Mouse (Mus musculus) limb, embryonic 12.5 days (tissue): ENCODE results near the gene Auts2. TPM values are rescaled to one million over a fixed set of nuclear protein-coding genes. Genes with fewer than 3 reads are reported as not detected.

Source experiments
- ATAC-seq: fragments of 200-750 bp; cut with Nextera tagmentation; 2 replicates; pipeline ENCODE4 v1.8.0; 2017; ENCODE audit warnings: low read depth, moderate TSS enrichment; ENCODE audit not compliant: insufficient number of reproducible peaks, insufficient read depth, low FRiP score, low TSS enrichment
- H3K27ac ChIP-seq: fragments of 300-500 bp; sonication (generic); 2 replicates; pipeline ENCODE4 v1.5.1; 2016; ENCODE audit warnings: mild to moderate bottlenecking, moderate library complexity
- H3K27me3 ChIP-seq: fragments of 300-500 bp; sonication (generic); 2 replicates; pipeline ENCODE4 v1.6.1; 2016; ENCODE audit warnings: mild to moderate bottlenecking, moderate library complexity
- H3K36me3 ChIP-seq: fragments of 300-500 bp; sonication (generic); 2 replicates; pipeline ENCODE4 v1.6.1; 2016; ENCODE audit warnings: mild to moderate bottlenecking, moderate library complexity
- H3K4me1 ChIP-seq: fragments of 300-500 bp; sonication (generic); replicated peaks from 2 replicates; pipeline ENCODE4 v1.6.1; 2016
- H3K4me2 ChIP-seq: fragments of 300-500 bp; sonication (generic); 2 replicates; pipeline ENCODE4 v1.6.1; 2016; ENCODE audit warnings: mild to moderate bottlenecking, moderate library complexity
- H3K4me3 ChIP-seq: fragments of 300-500 bp; sonication (generic); replicated peaks from 2 replicates; pipeline ENCODE4 v1.5.1; 2016; ENCODE audit warnings: mild to moderate bottlenecking
- H3K9ac ChIP-seq: fragments of 300-500 bp; sonication (generic); replicated peaks from 2 replicates; pipeline ENCODE4 v1.6.1; 2016; ENCODE audit warnings: mild to moderate bottlenecking, moderate library complexity
- H3K9me3 ChIP-seq: fragments of 300-500 bp; sonication (generic); 2 replicates; pipeline ENCODE4 v1.6.1; 2016; ENCODE audit warnings: mild to moderate bottlenecking, moderate library complexity
- WGBS: fragments of 180-500 bp; shearing (Covaris S2); methylation state at CpG from one replicate; pipeline ENCODE4 v1.1.7; 2016; 5-methylcytosine and 5-hydroxymethylcytosine counted together
- polyA plus RNA-seq: library from polyadenylated mRNA; unstranded; fragments of >200 nt; fragmentation: Nextera tagmentation; extraction: Ambion mirVana; gene quantifications from 2 replicates; pipeline ENCODE4 v1.2.1, GENCODE M21; 2016

Auts2 gene
- polyA plus RNA-seq, 1 experiment from 2014 or later = 66.4 TPM

- H3K4me2 ChIP-seq = no peak overlapping the region
- no peak overlapping the region for H3K27ac ChIP-seq
- H3K9ac ChIP-seq = no peak overlapping the region
- no peaks in the 10 kb centered on the region for H3K9me3 ChIP-seq
- ATAC-seq = no peak
- H3K4me3 ChIP-seq = no peak overlapping the region
- H3K4me1 ChIP-seq = no peaks in the 10 kb centered on the region; the same call in 1 of the 2 replicates
- no peaks in the 10 kb centered on the region for H3K27me3 ChIP-seq
- 88% methylated on average over 3 of the region's 3 CpGs for WGBS
- H3K36me3 ChIP-seq = no peaks in the 10 kb centered on the region
Observed at GRCm38 (mm10) chr5:132283741-132284140, 259.4 kb downstream of the Auts2 start.

- Histone ChIP-seq H3K4me2 (no peak overlapping the region), H3K9ac (no peak overlapping the region), H3K27me3 (no peaks in the 10 kb centered on the region), H3K9me3 (no peaks in the 10 kb centered on the region), H3K4me1 (peaks cover 28% of the 10 kb centered on the region), H3K36me3 (no peaks in the 10 kb centered on the region), H3K4me3 (no peak overlapping the region), H3K27ac (no peak overlapping the region)
- peak; percentile 47; the same call in 1 of the 2 replicates for ATAC-seq
- WGBS = 41% methylated on average over 15 of the region's 15 CpGs
Observed at GRCm38 (mm10) chr5:132274098-132274898, 268.8 kb downstream of the Auts2 start.

GRCm38 (mm10) chr5:132272132-132272531 is 271.0 kb downstream of the Auts2 start:
- Histone ChIP-seq H3K27me3 (no peaks in the 10 kb centered on the region), H3K4me2 (no peak overlapping the region), H3K9me3 (no peaks in the 10 kb centered on the region), H3K9ac (no peak overlapping the region), H3K27ac (no peak overlapping the region), H3K4me1 (peaks cover 33% of the 10 kb centered on the region), H3K4me3 (no peak overlapping the region), H3K36me3 (no peaks in the 10 kb centered on the region)
- WGBS = 70% methylated on average over 4 of the region's 4 CpGs
- ATAC-seq = no peak

DNA sequence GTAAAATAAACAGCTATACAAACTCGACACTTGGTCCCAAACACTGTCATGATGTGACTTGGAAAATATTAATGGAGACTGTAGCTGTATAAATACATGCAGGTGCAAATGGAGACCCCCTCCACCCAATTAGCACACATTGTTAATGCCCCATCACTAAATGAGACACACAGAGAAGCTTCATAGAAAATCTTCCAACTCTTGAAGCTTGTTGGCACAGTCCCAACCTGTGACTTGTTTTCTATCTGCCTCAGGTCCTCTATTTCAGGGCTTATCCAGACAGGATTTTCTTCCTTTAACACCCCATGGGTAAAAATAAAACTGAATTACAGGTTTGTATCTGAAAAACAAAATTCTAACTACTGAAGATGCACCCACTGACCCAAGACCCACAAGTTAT is 272.2 kb downstream of the Auts2 start:
- WGBS = 86% methylated on average over 1 of the region's 1 CpGs
- Histone ChIP-seq H3K27ac (no peak overlapping the region), H3K4me3 (no peak overlapping the region), H3K9ac (no peak overlapping the region), H3K4me1 (peaks cover 33% of the 10 kb centered on the region), H3K9me3 (no peaks in the 10 kb centered on the region), H3K36me3 (no peaks in the 10 kb centered on the region), H3K27me3 (no peaks in the 10 kb centered on the region), H3K4me2 (no peak overlapping the region)
- ATAC-seq = no peak

- Histone ChIP-seq H3K36me3 (no peaks in the 10 kb centered on the region), H3K9me3 (no peaks in the 10 kb centered on the region), H3K27ac (no peak overlapping the region), H3K27me3 (no peaks in the 10 kb centered on the region), H3K4me2 (no peak overlapping the region), H3K4me3 (no peak overlapping the region), H3K9ac (no peak overlapping the region), H3K4me1 (peaks cover 39% of the 10 kb centered on the region)
- no peak for ATAC-seq
- WGBS = 84% methylated on average over 3 of the region's 3 CpGs
Observed at GRCm38 (mm10) chr5:132270074-132270473, 273.1 kb downstream of the Auts2 start.

- Histone ChIP-seq H3K9ac (no peak overlapping the region), H3K9me3 (no peaks in the 10 kb centered on the region), H3K4me3 (no peak overlapping the region), H3K27ac (no peak overlapping the region), H3K36me3 (no peaks in the 10 kb centered on the region), H3K4me2 (no peak overlapping the region), H3K27me3 (no peaks in the 10 kb centered on the region), H3K4me1 (peaks cover 33% of the 10 kb centered on the region)
- ATAC-seq = no peak
- WGBS = 75% methylated on average over 6 of the region's 6 CpGs
Observed at GRCm38 (mm10) chr5:132268351-132268967, 274.7 kb downstream of the Auts2 start.

- no peaks in the 10 kb centered on the region for H3K9me3 ChIP-seq
- H3K4me2 ChIP-seq = no peak overlapping the region
- no peaks in the 10 kb centered on the region for H3K36me3 ChIP-seq
- H3K27me3 ChIP-seq = no peaks in the 10 kb centered on the region
- no peak overlapping the region for H3K9ac ChIP-seq
- H3K4me1 ChIP-seq = peaks cover 23% of the 10 kb centered on the region
- no peak for ATAC-seq
- no peak overlapping the region for H3K27ac ChIP-seq
- no peak overlapping the region for H3K4me3 ChIP-seq
- WGBS = 43% methylated on average over 1 of the region's 1 CpGs
Observed at GRCm38 (mm10) chr5:132265015-132265414, 278.1 kb downstream of the Auts2 start.

- ATAC-seq = no peak
Observed at GRCm38 (mm10) chr5:132261750-132262149, 281.4 kb downstream of the Auts2 start.

GRCm38 (mm10) chr5:132258882-132259281 is 284.3 kb downstream of the Auts2 start:
- Histone ChIP-seq H3K27ac (no peak overlapping the region), H3K4me3 (no peak overlapping the region), H3K36me3 (peaks cover 4% of the 10 kb centered on the region; the same call in 1 of the 2 replicates), H3K4me1 (peaks cover under 1% of the 10 kb centered on the region; the same call in 1 of the 2 replicates), H3K4me2 (no peak overlapping the region), H3K9me3 (no peaks in the 10 kb centered on the region), H3K27me3 (no peaks in the 10 kb centered on the region), H3K9ac (no peak overlapping the region)
- no peak for ATAC-seq
- WGBS = 91% methylated on average over 11 of the region's 11 CpGs

More at GRCm38 (mm10) chr5:132261750-132262149, 281.4 kb downstream of the Auts2 start:
- H3K4me3 ChIP-seq = no peak overlapping the region
- H3K27ac ChIP-seq = no peak overlapping the region
- 81% methylated on average over 1 of the region's 1 CpGs for WGBS
- H3K27me3 ChIP-seq = no peaks in the 10 kb centered on the region
- no peak overlapping the region for H3K4me2 ChIP-seq
- H3K4me1 ChIP-seq = peaks cover 17% of the 10 kb centered on the region
- peaks cover 4% of the 10 kb centered on the region; the same call in 1 of the 2 replicates for H3K36me3 ChIP-seq
- H3K9ac ChIP-seq = no peak overlapping the region
- no peaks in the 10 kb centered on the region for H3K9me3 ChIP-seq

- H3K9me3 ChIP-seq = no peaks in the 10 kb centered on the region
- ATAC-seq = no peak
- no peaks in the 10 kb centered on the region for H3K27me3 ChIP-seq
- H3K36me3 ChIP-seq = peaks cover 4% of the 10 kb centered on the region; the same call in 1 of the 2 replicates
- no peak overlapping the region for H3K27ac ChIP-seq
- H3K9ac ChIP-seq = no peak overlapping the region
- 66% methylated on average over 8 of the region's 8 CpGs for WGBS
- H3K4me1 ChIP-seq = peaks cover 4% of the 10 kb centered on the region; the same call in 1 of the 2 replicates
- no peak overlapping the region for H3K4me3 ChIP-seq
- no peak overlapping the region for H3K4me2 ChIP-seq
Observed at GRCm38 (mm10) chr5:132255579-132255978, 287.6 kb downstream of the Auts2 start.

GRCm38 (mm10) chr5:132249523-132249922 is 293.6 kb downstream of the Auts2 start:
- no peak overlapping the region for H3K4me2 ChIP-seq
- H3K9me3 ChIP-seq = no peaks in the 10 kb centered on the region
- peaks cover 19% of the 10 kb centered on the region for H3K4me1 ChIP-seq
- no peak overlapping the region for H3K27ac ChIP-seq
- no peak overlapping the region for H3K4me3 ChIP-seq
- no peak for ATAC-seq
- no peaks in the 10 kb centered on the region for H3K27me3 ChIP-seq
- 71% methylated on average over 11 of the region's 11 CpGs for WGBS
- no peaks in the 10 kb centered on the region for H3K36me3 ChIP-seq
- no peak overlapping the region for H3K9ac ChIP-seq
